Mouse (Mus musculus) lung, embryonic 14.5 days (tissue): ENCODE results near the gene Maff. TPM values are rescaled to one million over a fixed set of nuclear protein-coding genes. Genes with fewer than 3 reads are reported as not detected.
A peak's percentile ranks its signal among the peaks of the same experiment; 100 is the strongest.

ENCODE experiments used
- ATAC-seq: fragments of 200-750 bp; cut with Nextera tagmentation; 2 replicates; pipeline ENCODE4 v1.8.0; 2017; ENCODE audit warnings: mild to moderate bottlenecking, moderate TSS enrichment, moderate library complexity; ENCODE audit not compliant: insufficient read depth
- DNase-seq: peaks from one replicate; pipeline ENCODE4 v3.0.0-alpha.2; 2015
- H3K27ac ChIP-seq: fragments of 300-500 bp; sonication (generic); 2 replicates; pipeline ENCODE4 v1.5.1; 2014; ENCODE audit warnings: low read depth, mild to moderate bottlenecking, moderate library complexity
- H3K27me3 ChIP-seq: fragments of 300-500 bp; sonication (generic); 2 replicates; pipeline ENCODE4 v1.6.1; 2014; ENCODE audit warnings: low read length, control low read depth; ENCODE audit not compliant: insufficient read depth
- H3K36me3 ChIP-seq: fragments of 300-500 bp; sonication (generic); 2 replicates; pipeline ENCODE4 v1.6.1; 2014; ENCODE audit warnings: control low read depth; ENCODE audit not compliant: insufficient read depth
- H3K4me1 ChIP-seq: fragments of 300-500 bp; sonication (generic); 2 replicates; pipeline ENCODE4 v1.6.1; 2014; ENCODE audit warnings: antibody characterized with exemption, control low read depth; ENCODE audit not compliant: insufficient read depth
- H3K4me2 ChIP-seq: fragments of 300-500 bp; sonication (generic); 2 replicates; pipeline ENCODE4 v1.6.1; 2014; ENCODE audit warnings: mild to moderate bottlenecking
- H3K4me3 ChIP-seq: fragments of 300-500 bp; sonication (generic); 2 replicates; pipeline ENCODE4 v1.5.1; 2014; ENCODE audit warnings: low read depth, low read length
- H3K9ac ChIP-seq: fragments of 300-500 bp; sonication (generic); 2 replicates; pipeline ENCODE4 v1.6.1; 2014
- H3K9me3 ChIP-seq: fragments of 300-500 bp; sonication (generic); 2 replicates; pipeline ENCODE4 v1.6.1; 2016; ENCODE audit warnings: low read depth, low read length, control low read depth
- CTCF ChIP-seq: IDR thresholded peaks from 2 replicates; pipeline ENCODE4 v1.5.1; 2016; ENCODE audit warnings: antibody characterized with exemption, low read depth
- WGBS: fragments of 180-500 bp; shearing (Covaris S2); extraction: QIAGEN DNeasy Blood & Tissue Kit; methylation state at CpG from one replicate; pipeline ENCODE4 v1.1.7; 2014; 5-methylcytosine and 5-hydroxymethylcytosine counted together
- polyA plus RNA-seq: library from polyadenylated mRNA; unstranded; fragments of >200 nt; fragmentation: Nextera tagmentation; extraction: Ambion mirVana; gene quantifications from 2 replicates; pipeline ENCODE4 v1.2.1, GENCODE M21; 2014

The Maff gene
- polyA plus RNA-seq, 1 experiment from 2014 or later: 3.3 TPM

DNA sequence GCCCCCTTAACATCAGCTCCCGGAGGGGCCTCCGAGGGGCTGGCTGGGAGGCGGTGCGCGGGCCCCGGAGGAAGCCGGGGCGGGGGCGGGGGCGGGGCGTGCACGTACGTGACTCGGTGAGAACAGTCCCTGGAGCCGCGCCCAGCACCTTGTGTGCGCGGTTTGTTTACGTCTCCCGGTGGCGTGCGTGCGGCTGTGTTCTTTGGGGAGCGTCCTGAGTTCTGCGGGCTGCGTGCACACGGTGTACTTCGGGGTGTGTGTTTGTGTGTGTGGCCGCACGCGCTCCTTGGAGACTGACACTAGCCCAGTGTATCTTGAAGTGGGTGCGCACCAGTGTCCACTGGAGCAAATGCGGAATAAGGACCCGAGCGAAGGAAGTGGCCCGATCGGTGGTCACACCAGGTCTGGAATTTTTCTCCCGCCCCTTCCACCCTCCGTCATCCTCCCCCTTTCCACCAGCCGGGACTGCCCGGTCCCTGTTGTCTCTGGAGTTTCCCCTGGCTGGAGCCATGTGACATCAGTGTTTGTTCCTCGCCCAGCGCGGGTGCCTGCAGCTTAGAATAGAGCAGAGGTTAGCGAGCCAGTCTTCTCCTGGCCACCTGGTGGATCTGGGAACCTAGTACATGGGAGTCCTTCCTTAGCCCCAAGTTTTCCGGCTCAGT, 1.6 kb downstream of the Maff start:
- Histone ChIP-seq H3K4me2 (peak overlapping the region; percentile 92), H3K36me3 (no peaks in the 10 kb centered on the region), H3K9me3 (no peaks in the 10 kb centered on the region), H3K27me3 (no peaks in the 10 kb centered on the region), H3K4me3 (peak overlapping the region; percentile 76), H3K9ac (peak overlapping the region; percentile 84), H3K4me1 (peaks cover 18% of the 10 kb centered on the region), H3K27ac (peak overlapping the region; percentile 98)
- ATAC-seq (peak; percentile 75), DNase-seq (peak; percentile 85)
- under 1% methylated on average over 43 of the region's 46 CpGs for WGBS
- TF ChIP-seq CTCF: no peak; the same call in 1 of the 2 replicates

GRCm38 (mm10) chr15:79348651-79349050, 2.2 kb downstream of the Maff start:
- Histone ChIP-seq H3K9ac (peak overlapping the region; percentile 84; the same call in 1 of the 2 replicates), H3K4me2 (peak overlapping the region; percentile 92), H3K4me3 (peak overlapping the region; percentile 76), H3K36me3 (no peaks in the 10 kb centered on the region), H3K9me3 (no peaks in the 10 kb centered on the region), H3K27me3 (no peaks in the 10 kb centered on the region), H3K4me1 (peaks cover 18% of the 10 kb centered on the region), H3K27ac (no peak overlapping the region)
- no peak for TF ChIP-seq CTCF
- DNase-seq: no peak
- WGBS: 42% methylated on average over 8 of the region's 8 CpGs
- ATAC-seq: no peak

DNA sequence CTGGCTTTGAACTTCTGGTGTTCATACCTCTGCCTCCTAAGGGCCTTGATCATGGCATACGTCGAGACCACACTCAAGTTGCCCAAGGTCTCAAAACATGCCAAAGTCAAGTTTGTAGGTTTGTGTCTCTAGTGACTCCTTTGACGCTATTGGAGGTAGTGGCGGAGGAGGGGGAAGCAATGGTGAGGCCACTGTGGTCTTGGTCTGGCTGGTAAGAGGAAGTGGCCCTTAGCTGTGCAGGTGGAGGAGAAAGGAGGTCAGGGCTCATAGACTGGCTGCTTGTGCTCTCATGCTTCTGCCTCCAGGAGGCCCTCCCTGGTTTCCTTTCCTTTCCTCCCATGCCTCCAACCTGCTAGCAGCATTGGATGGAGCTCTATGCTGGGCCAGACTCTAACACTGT, 4.4 kb downstream of the Maff start:
- no peak for DNase-seq
- WGBS: 91% methylated on average over 4 of the region's 4 CpGs
- H3K27me3 ChIP-seq: no peaks in the 10 kb centered on the region

DNA sequence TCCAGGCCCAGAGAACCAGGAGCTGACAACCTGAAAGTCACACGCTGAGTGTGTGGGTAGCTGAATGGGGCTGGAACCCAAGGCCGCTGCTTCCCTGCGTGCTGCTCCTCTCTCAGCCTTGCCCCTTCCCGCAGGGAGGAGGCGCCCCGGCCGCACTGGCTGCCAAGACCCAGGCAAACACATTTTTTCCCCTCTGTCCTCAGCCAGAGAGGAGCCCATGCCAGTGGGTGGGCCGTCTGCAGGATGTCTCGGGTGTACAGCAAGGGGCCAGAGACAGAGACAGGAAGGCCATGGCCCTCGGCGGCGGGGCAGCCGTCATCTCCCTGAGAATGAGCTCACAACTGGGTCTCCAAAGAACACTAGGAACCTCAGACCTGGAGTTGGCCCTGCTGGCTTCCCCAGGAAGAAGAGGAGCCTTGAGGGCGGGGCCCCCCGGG, 4.9 kb downstream of the Maff start:
- Histone ChIP-seq H3K27me3 (no peaks in the 10 kb centered on the region), H3K9ac (peak overlapping the region; percentile 35; the same call in 1 of the 2 replicates), H3K4me3 (no peak overlapping the region), H3K4me2 (peak overlapping the region; percentile 47), H3K36me3 (no peaks in the 10 kb centered on the region), H3K27ac (peak overlapping the region; percentile 75; the same call in 1 of the 2 replicates), H3K9me3 (no peaks in the 10 kb centered on the region), H3K4me1 (peaks cover 20% of the 10 kb centered on the region)
- 12% methylated on average over 15 of the region's 15 CpGs for WGBS
- ATAC-seq: peak; percentile 19; the same call in 1 of the 2 replicates
- peak; percentile 42; the same call in 1 of the 2 replicates for TF ChIP-seq CTCF
- peak; percentile 78 for DNase-seq

More for the DNA sequence above, 4.4 kb downstream of the Maff start:
- Histone ChIP-seq H3K9me3 (no peaks in the 10 kb centered on the region), H3K4me1 (peaks cover 18% of the 10 kb centered on the region), H3K4me3 (no peak overlapping the region), H3K36me3 (no peaks in the 10 kb centered on the region), H3K9ac (0 out of 2 replicates have a peak overlapping the region, but pooled peaks have one; percentile 35), H3K27ac (peak overlapping the region; percentile 75; the same call in 1 of the 2 replicates), H3K4me2 (peak overlapping the region; percentile 47; the same call in 1 of the 2 replicates)
- no peak for ATAC-seq
- no peak for TF ChIP-seq CTCF

DNA sequence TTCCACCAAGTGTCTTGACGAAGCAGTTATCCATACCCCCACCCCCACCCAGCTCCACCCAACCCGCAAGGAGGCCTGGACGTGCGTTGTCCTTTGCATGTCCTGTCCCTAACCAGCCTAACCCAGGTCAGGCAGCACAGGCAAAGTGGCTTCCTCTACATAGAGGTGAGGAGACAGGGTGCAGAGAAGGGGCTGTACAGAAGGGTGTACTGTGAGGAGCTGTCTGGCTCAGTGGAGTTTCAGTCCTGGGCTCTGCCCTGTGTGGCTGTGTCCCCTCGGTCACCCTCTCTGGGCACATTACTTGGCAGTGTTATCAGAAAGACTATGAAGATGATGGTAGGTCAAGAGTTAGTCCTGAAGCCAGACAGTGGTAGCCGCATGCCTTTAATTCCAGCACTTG, 6.1 kb downstream of the Maff start:
- no peak for DNase-seq
- ATAC-seq: no peak
- TF ChIP-seq CTCF: no peak
- Histone ChIP-seq H3K27ac (no peak overlapping the region), H3K9me3 (no peaks in the 10 kb centered on the region), H3K27me3 (no peaks in the 10 kb centered on the region), H3K4me3 (no peak overlapping the region), H3K4me2 (no peak overlapping the region), H3K4me1 (peaks cover 24% of the 10 kb centered on the region), H3K36me3 (no peaks in the 10 kb centered on the region), H3K9ac (no peak overlapping the region)
- WGBS: 72% methylated on average over 6 of the region's 6 CpGs

- no peak overlapping the region for H3K4me2 ChIP-seq
- no peak overlapping the region for H3K27ac ChIP-seq
- no peak overlapping the region for H3K4me3 ChIP-seq
- no peaks in the 10 kb centered on the region for H3K36me3 ChIP-seq
- no peaks in the 10 kb centered on the region for H3K27me3 ChIP-seq
- H3K4me1 ChIP-seq: peaks cover 30% of the 10 kb centered on the region
- no peaks in the 10 kb centered on the region for H3K9me3 ChIP-seq
- 76% methylated on average over 5 of the region's 5 CpGs for WGBS
- no peak for TF ChIP-seq CTCF
- no peak for ATAC-seq
- no peak for DNase-seq
- no peak overlapping the region for H3K9ac ChIP-seq
Observed at GRCm38 (mm10) chr15:79353690-79354305, 7.4 kb downstream of the Maff start.

DNA sequence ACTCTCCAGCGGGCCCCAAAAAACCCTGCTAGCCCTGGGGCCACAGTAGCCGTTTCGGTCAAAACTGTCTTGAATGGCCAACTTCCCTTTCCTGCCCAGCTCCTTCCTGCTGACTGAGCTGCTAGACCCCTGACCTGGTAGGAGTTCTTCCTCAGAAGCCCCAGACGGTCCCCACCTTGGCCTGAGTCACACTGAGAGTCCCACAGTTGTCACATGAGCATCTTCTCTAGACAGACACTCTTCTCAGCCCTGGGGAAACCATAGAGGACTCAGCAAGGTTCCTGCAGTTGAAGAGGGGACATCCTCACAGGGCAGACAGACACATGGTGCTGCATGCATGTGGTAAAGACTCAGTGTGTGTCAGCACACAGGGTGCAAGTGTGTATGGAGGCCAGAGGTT, 8.2 kb downstream of the Maff start:
- no peak overlapping the region for H3K27ac ChIP-seq
- WGBS: 74% methylated on average over 4 of the region's 4 CpGs
- no peak for TF ChIP-seq CTCF
- no peak for ATAC-seq
- no peak overlapping the region for H3K9ac ChIP-seq
- H3K4me2 ChIP-seq: no peak overlapping the region
- no peaks in the 10 kb centered on the region for H3K27me3 ChIP-seq
- no peaks in the 10 kb centered on the region for H3K36me3 ChIP-seq
- peaks cover 30% of the 10 kb centered on the region for H3K4me1 ChIP-seq
- H3K4me3 ChIP-seq: no peak overlapping the region
- no peaks in the 10 kb centered on the region for H3K9me3 ChIP-seq
- DNase-seq: no peak
